Mouse (Mus musculus): ENCODE results near the gene Lsm14b. TPM values are rescaled to one million over a fixed set of nuclear protein-coding genes. Genes with fewer than 3 reads are reported as not detected.

The Lsm14b gene
- polyA plus RNA-seq, 1 experiment from 2014 or later: 26.1 TPM

Other genes starting within 250 kb of the Lsm14b start
- 4.4 and 4.5 TPM in 2 replicates for gene Taf4, start 48.3 kb upstream of the Lsm14b start, polyA plus RNA-seq (2015; fragmentation: Nextera tagmentation; extraction: Ambion mirVana)
- gene Psma7, start 17.4 kb downstream of the Lsm14b start, polyA plus RNA-seq (2015; fragmentation: Nextera tagmentation; extraction: Ambion mirVana): 537 and 590 TPM in 2 replicates
- 70.1 and 73.5 TPM in 2 replicates for gene Ss18l1, start 17.5 kb downstream of the Lsm14b start, polyA plus RNA-seq (2015; fragmentation: Nextera tagmentation; extraction: Ambion mirVana)
- gene Mtg2, start 45.6 kb downstream of the Lsm14b start, polyA plus RNA-seq (2015; fragmentation: Nextera tagmentation; extraction: Ambion mirVana): 33.5 and 38.1 TPM in 2 replicates
- 1.8 and 2.4 TPM in 2 replicates for gene Hrh3, start 79.5 kb downstream of the Lsm14b start, polyA plus RNA-seq (2015; fragmentation: Nextera tagmentation; extraction: Ambion mirVana)
- gene Osbpl2, start 94.3 kb downstream of the Lsm14b start, polyA plus RNA-seq (2015; fragmentation: Nextera tagmentation; extraction: Ambion mirVana): 72.3 and 73.3 TPM in 2 replicates
- gene Adrm1, start 146.5 kb downstream of the Lsm14b start, polyA plus RNA-seq (2015; fragmentation: Nextera tagmentation; extraction: Ambion mirVana): 189 and 202 TPM in 2 replicates
- gene Lama5, start 200.9 kb downstream of the Lsm14b start, polyA plus RNA-seq (2015; fragmentation: Nextera tagmentation; extraction: Ambion mirVana): 3.0 and 3.2 TPM in 2 replicates
- gene Rps21, start 232.4 kb downstream of the Lsm14b start, polyA plus RNA-seq (2015; fragmentation: Nextera tagmentation; extraction: Ambion mirVana): 305 and 334 TPM in 2 replicates
- gene Cables2, start 248.5 kb downstream of the Lsm14b start, polyA plus RNA-seq (2015; fragmentation: Nextera tagmentation; extraction: Ambion mirVana): 16.1 and 18.5 TPM in 2 replicates